Mouse (Mus musculus): ENCODE results near the gene Fgd3.

DNA sequence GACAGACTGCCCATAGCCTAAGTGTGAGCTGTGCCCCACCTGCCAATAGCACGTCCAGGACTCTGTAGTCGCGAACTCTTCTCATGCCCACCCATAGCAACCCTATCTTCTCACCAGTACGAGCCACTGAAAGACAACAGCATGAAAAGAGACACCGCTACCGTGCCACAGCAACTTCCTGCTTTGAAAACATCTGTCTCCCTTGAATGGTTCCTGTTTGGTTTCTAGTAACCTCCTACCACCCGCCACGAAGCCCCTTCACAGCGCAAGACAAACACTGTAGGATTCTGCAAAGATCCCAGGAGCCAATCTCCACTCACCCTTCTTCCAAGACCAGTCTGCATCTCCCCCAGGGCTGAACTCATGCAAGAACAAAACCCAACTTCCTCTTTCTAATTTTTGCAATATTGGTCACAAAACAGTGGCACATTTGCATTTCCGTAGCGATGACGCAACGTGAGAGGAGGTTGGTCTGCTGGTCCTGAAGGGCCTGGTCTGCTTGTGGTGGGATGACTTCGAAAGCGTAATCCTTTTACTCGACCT lies 11.2 kb downstream of the Fgd3 start:
- TF ChIP-seq POLR2A (IDR thresholded peaks at IDR 0.05; ENCODE audit: low read depth, low read length) (no peak), CTCF (conservative IDR thresholded peaks at IDR 0.05; ENCODE audit: insufficient read depth, insufficient read length, low read depth, low read length) (no peak)
